Mouse (Mus musculus) MEL (cell line): ENCODE data around the gene Atp6v0a1. TPM values are rescaled to one million over a fixed set of nuclear protein-coding genes. Genes with fewer than 3 reads are reported as not detected.

ENCODE experiments used
- DNase-seq: peaks from one replicate; pipeline ENCODE4 v3.0.0; 2011; ENCODE audit warnings: low read depth, low spot score
- H3K27ac ChIP-seq: 2 replicates; pipeline ENCODE4 v1.5.1; 2012; ENCODE audit warnings: low read depth, mild to moderate bottlenecking, control low read depth, low read length, moderate library complexity; ENCODE audit not compliant: control insufficient read depth
- H3K27me3 ChIP-seq, 2 experiments: fragments of 150-350 bp in 1 of 2; sonication (generic) in 1 of 2; 2 replicates each; pipeline ENCODE4 v1.6.1; 2012; ENCODE audit warnings: low read length in 2 of 2, mild to moderate bottlenecking in 2 of 2, improper control_type of control experiment in 1 of 2, moderate library complexity in 1 of 2; ENCODE audit not compliant: insufficient read depth in 2 of 2, control insufficient read depth in 1 of 2
- H3K36me3 ChIP-seq, 2 experiments: 2 replicates each; pipeline ENCODE4 v1.6.1; 2012 to 2014; ENCODE audit warnings: low read length in 2 of 2, improper control_type of control experiment in 1 of 2, inconsistent platforms in 1 of 2, mild to moderate bottlenecking in 1 of 2; ENCODE audit not compliant: insufficient read depth in 2 of 2, control insufficient read depth in 1 of 2
- H3K4me1 ChIP-seq, 2 experiments: fragments of 150-350 bp in 1 of 2; sonication (generic) in 1 of 2; 2 replicates each; pipeline ENCODE4 v1.6.1; 2012; ENCODE audit warnings: low read length in 2 of 2, improper control_type of control experiment in 1 of 2, mild to moderate bottlenecking in 1 of 2; ENCODE audit not compliant: insufficient read depth in 2 of 2, control insufficient read depth in 1 of 2
- H3K4me3 ChIP-seq, 2 experiments: fragments of 150-350 bp in 1 of 2; sonication (generic) in 1 of 2; 2 replicates each; pipeline ENCODE4 v1.5.1; 2012; ENCODE audit warnings: low read depth in 2 of 2, low read length in 2 of 2, mild to moderate bottlenecking in 2 of 2, moderate library complexity in 2 of 2, control low read depth in 1 of 2, improper control_type of control experiment in 1 of 2; ENCODE audit not compliant: control insufficient read depth in 1 of 2, insufficient read depth in 1 of 2
- H3K79me2 ChIP-seq: 2 replicates; pipeline ENCODE4 v1.6.1; 2012; ENCODE audit warnings: mild to moderate bottlenecking, low read length, moderate library complexity; ENCODE audit not compliant: control insufficient read depth, poor library complexity, insufficient read depth
- H3K9ac ChIP-seq: 2 replicates; pipeline ENCODE4 v1.6.1; 2012; ENCODE audit warnings: low read depth, mild to moderate bottlenecking, control low read depth, low read length, moderate library complexity; ENCODE audit not compliant: control insufficient read depth, poor library complexity, severe bottlenecking
- H3K9me3 ChIP-seq: fragments of 150-350 bp; sonication (generic); replicated peaks from 2 replicates; pipeline ENCODE4 v1.6.1; 2012; ENCODE audit warnings: mild to moderate bottlenecking, low read length, improper control_type of control experiment, moderate library complexity; ENCODE audit not compliant: insufficient read depth
- BHLHE40 ChIP-seq: IDR thresholded peaks from 2 replicates; pipeline ENCODE4 v1.6.1; 2012; ENCODE audit warnings: low read depth, mild to moderate bottlenecking, inconsistent platforms, low read length, improper control_type of control experiment, borderline replicate concordance
- CHD1 ChIP-seq: IDR thresholded peaks from 2 replicates; pipeline ENCODE4 v1.6.1; 2012; ENCODE audit warnings: low read depth, mild to moderate bottlenecking, inconsistent platforms, low read length, improper control_type of control experiment
- E2F4 ChIP-seq: IDR thresholded peaks from 2 replicates; pipeline ENCODE4 v1.6.1; 2011; ENCODE audit warnings: low read depth, low read length, improper control_type of control experiment, borderline replicate concordance
- ELF1 ChIP-seq: IDR thresholded peaks from 2 replicates; pipeline ENCODE4 v1.6.1; 2014; ENCODE audit warnings: low read depth, mild to moderate bottlenecking, inconsistent platforms, low read length, improper control_type of control experiment, moderate library complexity
- EP300 ChIP-seq, 2 experiments: IDR thresholded peaks; 2 replicates each; pipeline ENCODE4 v1.6.1; 2011; ENCODE audit warnings: improper control_type of control experiment in 2 of 2, low read length in 2 of 2, low read depth in 1 of 2, mild to moderate bottlenecking in 1 of 2
- GABPA ChIP-seq: IDR thresholded peaks from 2 replicates; pipeline ENCODE4 v1.6.1; 2012; ENCODE audit warnings: low read depth, mild to moderate bottlenecking, inconsistent platforms, low read length, improper control_type of control experiment, moderate library complexity
- GATA1 ChIP-seq: IDR thresholded peaks from 2 replicates; pipeline ENCODE4 v1.6.1; 2011; ENCODE audit warnings: low read depth, low read length, improper control_type of control experiment
- HCFC1 ChIP-seq: IDR thresholded peaks from 2 replicates; pipeline ENCODE4 v1.6.1; 2012; ENCODE audit warnings: low read depth, mild to moderate bottlenecking, inconsistent platforms, low read length, improper control_type of control experiment, moderate library complexity
- JUND ChIP-seq: IDR thresholded peaks from 2 replicates; pipeline ENCODE4 v1.6.1; 2011; ENCODE audit warnings: low read depth, mild to moderate bottlenecking, improper control_type of control experiment, low read length
- MAZ ChIP-seq: IDR thresholded peaks from 2 replicates; pipeline ENCODE4 v1.6.1; 2012; ENCODE audit warnings: low read depth, mild to moderate bottlenecking, inconsistent platforms, low read length, improper control_type of control experiment
- MEF2A ChIP-seq: IDR thresholded peaks from 2 replicates; pipeline ENCODE4 v1.6.1; 2014; ENCODE audit warnings: low read depth, mild to moderate bottlenecking, inconsistent platforms, low read length, improper control_type of control experiment; ENCODE audit not compliant: poor library complexity, insufficient replicate concordance, severe bottlenecking; ENCODE audit errors: extremely low read depth
- MYB ChIP-seq: IDR thresholded peaks from 2 replicates; pipeline ENCODE4 v1.6.1; 2011; ENCODE audit warnings: mild to moderate bottlenecking, low read depth, low read length, improper control_type of control experiment
- MYC ChIP-seq: IDR thresholded peaks from 2 replicates; pipeline ENCODE4 v1.6.1; 2011; ENCODE audit warnings: low read depth, mild to moderate bottlenecking, low read length, improper control_type of control experiment, moderate library complexity
- NRF1 ChIP-seq: IDR thresholded peaks from 2 replicates; pipeline ENCODE4 v1.6.1; 2014; ENCODE audit warnings: low read depth, mild to moderate bottlenecking, inconsistent platforms, low read length, improper control_type of control experiment, moderate library complexity; ENCODE audit not compliant: poor library complexity, insufficient read depth, severe bottlenecking
- POLR2A ChIP-seq, 2 experiments: IDR thresholded peaks; 2 replicates each; pipeline ENCODE4 v1.6.1; 2011 to 2012; ENCODE audit warnings: low read length in 2 of 2, mild to moderate bottlenecking in 2 of 2, control low read depth in 1 of 2, improper control_type of control experiment in 1 of 2, low read depth in 1 of 2, moderate library complexity in 1 of 2; ENCODE audit not compliant: control insufficient read depth in 1 of 2, insufficient read depth in 1 of 2, poor library complexity in 1 of 2
- POLR2AphosphoS2 ChIP-seq: IDR thresholded peaks from 2 replicates; pipeline ENCODE4 v1.6.1; 2011; ENCODE audit warnings: low read length, improper control_type of control experiment
- POLR2AphosphoS5 ChIP-seq: IDR thresholded peaks from 2 replicates; pipeline ENCODE4 v1.6.1; 2012; ENCODE audit warnings: low read depth, borderline replicate concordance, mild to moderate bottlenecking, inconsistent platforms, low read length, moderate library complexity, mixed read lengths
- SIN3A ChIP-seq: IDR thresholded peaks from 2 replicates; pipeline ENCODE4 v1.6.1; 2012; ENCODE audit warnings: low read length, improper control_type of control experiment, inconsistent platforms
- SMC3 ChIP-seq: IDR thresholded peaks from 2 replicates; pipeline ENCODE4 v1.6.1; 2011; ENCODE audit warnings: low read depth, low read length, improper control_type of control experiment
- TBP ChIP-seq: IDR thresholded peaks from 2 replicates; pipeline ENCODE4 v1.8.0; 2011; ENCODE audit warnings: low read depth, low read length, improper control_type of control experiment
- TCF12 ChIP-seq: IDR thresholded peaks from 2 replicates; pipeline ENCODE4 v1.6.1; 2014; ENCODE audit warnings: low read depth, mild to moderate bottlenecking, inconsistent platforms, low read length, improper control_type of control experiment, moderate library complexity
- UBTF ChIP-seq: IDR thresholded peaks from 2 replicates; pipeline ENCODE4 v1.6.1; 2012; ENCODE audit warnings: low read depth, mild to moderate bottlenecking, inconsistent platforms, low read length, improper control_type of control experiment, moderate library complexity, borderline replicate concordance; ENCODE audit not compliant: insufficient read depth
- USF1 ChIP-seq: IDR thresholded peaks from 2 replicates; pipeline ENCODE4 v1.6.1; 2014; ENCODE audit warnings: low read depth, mild to moderate bottlenecking, inconsistent platforms, low read length, improper control_type of control experiment, moderate library complexity
- USF2 ChIP-seq, 2 experiments: IDR thresholded peaks; 2 replicates each; pipeline ENCODE4 v1.6.1; 2011 to 2012; ENCODE audit warnings: improper control_type of control experiment in 2 of 2, low read length in 2 of 2, borderline replicate concordance in 1 of 2, inconsistent platforms in 1 of 2, low read depth in 1 of 2, mild to moderate bottlenecking in 1 of 2; ENCODE audit not compliant: insufficient read depth in 1 of 2
- ZKSCAN1 ChIP-seq: IDR thresholded peaks from 2 replicates; pipeline ENCODE4 v1.6.1; 2012; ENCODE audit warnings: low read depth, mild to moderate bottlenecking, inconsistent platforms, low read length, improper control_type of control experiment, moderate library complexity
- ZMIZ1 ChIP-seq: IDR thresholded peaks from 2 replicates; pipeline ENCODE4 v1.6.1; 2012; ENCODE audit warnings: low read depth, mild to moderate bottlenecking, inconsistent platforms, low read length, improper control_type of control experiment, moderate library complexity
- ZNF384 ChIP-seq: IDR thresholded peaks from 2 replicates; pipeline ENCODE4 v1.6.1; 2012; ENCODE audit warnings: low read depth, mild to moderate bottlenecking, inconsistent platforms, low read length, improper control_type of control experiment
- polyA plus RNA-seq, 2 experiments: library from polyadenylated mRNA; stranded (reverse) in 1 of 2; unstranded in 1 of 2; fragments of >175 nt in 1 of 2; fragments of >200 nt in 1 of 2; gene quantifications; 2 replicates each; pipeline versions ENCODE4 v1.2.1 to v1.2.4; 2012; ENCODE audit warnings: low replicate concordance in 2 of 2, low read depth in 1 of 2; ENCODE audit not compliant: insufficient read length in 2 of 2, insufficient read depth in 1 of 2, missing spikeins in 1 of 2
- total RNA-seq: library from RNA; depleted of rRNA; stranded (reverse); fragments of 300-350 nt; gene quantifications from 2 replicates; pipeline ENCODE4 v1.2.3, GENCODE M21; 2012

The Atp6v0a1 gene
- total and polyA plus RNA-seq, 3 experiments = 12.8 to 23.2 TPM; not detected in 1

- no peak for TF ChIP-seq UBTF
- peak; percentile 70 for TF ChIP-seq USF1
- peak; percentile 76; the same call in 1 of the 2 replicates for TF ChIP-seq TCF12
- TF ChIP-seq EP300 (IDR thresholded peaks at IDR 0.05; ENCODE audit: low read depth in 1 of 2, low read length in 2 of 2) = peak; percentile 88 to 92
- peak; percentile 58; the same call in 1 of the 2 replicates for TF ChIP-seq ZKSCAN1
Observed at GRCm38 (mm10) chr11:101008206-101009045, 826 bp upstream of the Atp6v0a1 start (continued).

GRCm38 (mm10) chr11:101009888-101010784, 884 bp downstream of the Atp6v0a1 start:
- Histone ChIP-seq H3K79me2 (peaks cover 2% of the 10 kb centered on the region; the same call in 1 of the 2 replicates), H3K27ac (peak overlapping the region; percentile 83), H3K9me3 (no peaks in the 10 kb centered on the region), H3K27me3 (peaks cover 0 to 4% of the 10 kb centered on the region in 2 experiments; a peak in 2 of 4 replicates), H3K9ac (peak overlapping the region; percentile 73), H3K4me1 (peaks cover 11 to 12% of the 10 kb centered on the region in 2 experiments), H3K36me3 (peaks cover 0 to 30% of the 10 kb centered on the region in 2 experiments; a peak in 2 of 4 replicates), H3K4me3 (peak overlapping the region; percentile 76 to 78)
- DNase-seq = peak; percentile 88
- TF ChIP-seq E2F4 (no peak), HCFC1 (peak; percentile 60), POLR2A (IDR thresholded peaks at IDR 0.05; ENCODE audit: control insufficient read depth in 1 of 2, insufficient read depth in 1 of 2, low read depth in 1 of 2, low read length in 2 of 2, poor library complexity in 1 of 2) (no peak), USF2 (IDR thresholded peaks at IDR 0.05; ENCODE audit: borderline replicate concordance in 1 of 2, insufficient read depth in 1 of 2, low read depth in 1 of 2, low read length in 2 of 2) (no peak), TBP (peak; percentile 39; the same call in 1 of the 2 replicates), ELF1 (peak; percentile 46; the same call in 1 of the 2 replicates), EP300 (IDR thresholded peaks at IDR 0.05; ENCODE audit: low read depth in 1 of 2, low read length in 2 of 2) (peak; percentile 85 to 86), MAZ (peak; percentile 45; the same call in 1 of the 2 replicates), SIN3A (peak; percentile 98), GATA1 (peak; percentile 89), MYB (peak; percentile 72), POLR2AphosphoS5 (no peak), JUND (no peak), NRF1 (no peak), BHLHE40 (0 out of 2 replicates have a peak, but pooled peaks have one; percentile 35), ZMIZ1 (no peak; the same call in 1 of the 2 replicates), USF1 (no peak), CHD1 (0 out of 2 replicates have a peak, but pooled peaks have one; percentile 31), MYC (no peak), UBTF (no peak), SMC3 (no peak; the same call in 1 of the 2 replicates), MEF2A (no peak), ZKSCAN1 (no peak), ZNF384 (peak; percentile 71), TCF12 (peak; percentile 91), GABPA (peak; percentile 66; the same call in 1 of the 2 replicates), POLR2AphosphoS2 (no peak)
